Mouse (Mus musculus) lung, adult 2 months (tissue): ENCODE data around the gene Vmn1r54. TPM values are rescaled to one million over a fixed set of nuclear protein-coding genes. Genes with fewer than 3 reads are reported as not detected.
"Not testable (repeated sequence)": the region's sequence is repeated elsewhere in the genome, so short reads cannot be mapped to it uniquely, and the experiment has no call there.

Source experiments
- DNase-seq: peaks from one replicate; pipeline ENCODE4 v3.0.0; 2022
- H3K4me1 ChIP-seq: fragments of 200-500 bp; 2 replicates; pipeline ENCODE4 v1.6.1; 2011; ENCODE audit warnings: low read length; ENCODE audit not compliant: control insufficient read depth, insufficient read depth
- H3K4me3 ChIP-seq: fragments of 200-500 bp; replicated peaks from 2 replicates; pipeline ENCODE3; 2011; ENCODE audit warnings: low read depth, mild to moderate bottlenecking, control low read depth, low read length; ENCODE audit errors: extremely low read depth
- CTCF ChIP-seq: fragments of 200-500 bp; IDR thresholded peaks from 2 replicates; pipeline ENCODE4 v1.5.1; 2011; ENCODE audit warnings: mild to moderate bottlenecking, low read length, control low read depth; ENCODE audit not compliant: insufficient read depth
- POLR2A ChIP-seq: fragments of 200-500 bp; IDR thresholded peaks from 2 replicates; pipeline ENCODE4 v1.6.1; 2011; ENCODE audit warnings: low read depth, mild to moderate bottlenecking, control low read depth, low read length, borderline replicate concordance; ENCODE audit errors: extremely low read depth
- WGBS: fragments of 180-500 bp; shearing (Covaris S2); methylation state at CpG from one replicate; pipeline ENCODE4 v1.1.7; 2018; 5-methylcytosine and 5-hydroxymethylcytosine counted together
- polyA plus RNA-seq: library from polyadenylated mRNA; depleted of rRNA; stranded (reverse); fragments of >200 nt; gene quantifications from 2 replicates; pipeline ENCODE4 v1.2.3, GENCODE M21; 2012; rRNA removed

The Vmn1r54 gene
- not detected in 2 replicates for polyA plus RNA-seq

- DNase-seq: no peak
- H3K4me1 ChIP-seq: no peaks in the 10 kb centered on the region
- no peak for TF ChIP-seq CTCF
- H3K4me3 ChIP-seq: no peak within 1 kb of the TSS
- 64% methylated on average over 1 of the region's 1 CpGs for WGBS
Observed at GRCm38 (mm10) chr6:90246000-90246399, at the start of gene Vmn1r54. Vmn1r54 (plus strand) TSS chr6:90246300.

GRCm38 (mm10) chr6:90202493-90202892 lies 43.6 kb upstream of the Vmn1r54 start, which contains the start of gene V1ra8:
V1ra8 (plus strand) TSS chr6:90202793.
- H3K4me3 ChIP-seq, DNase-seq, H3K4me1 ChIP-seq: not testable (repeated sequence)
- 72% methylated on average over 2 of the region's 2 CpGs for WGBS

- WGBS: 84% methylated on average over 1 of the region's 1 CpGs
- DNase-seq: no peak
- Histone ChIP-seq H3K4me3 (no peak within 1 kb of the TSS), H3K4me1 (no peaks in the 10 kb centered on the region)
- no peak for TF ChIP-seq POLR2A
- TF ChIP-seq CTCF: no peak
Observed at GRCm38 (mm10) chr6:90224338-90224737, 21.8 kb upstream of the Vmn1r54 start, which contains the start of gene Vmn1r53. Vmn1r53 (minus strand) TSS chr6:90224438.

- not testable (repeated sequence) for H3K4me3 ChIP-seq, H3K4me1 ChIP-seq, DNase-seq
- WGBS: 82% methylated on average over 4 of the region's 4 CpGs
Observed at GRCm38 (mm10) chr6:90232114-90232513, 14.0 kb upstream of the Vmn1r54 start.

- Histone ChIP-seq H3K4me1 (no peaks in the 10 kb centered on the region), H3K4me3 (no peak overlapping the region)
- TF ChIP-seq POLR2A: no peak
- TF ChIP-seq CTCF: no peak
- 67% methylated on average over 27 of the region's 27 CpGs for WGBS
- DNase-seq: no peak
Observed at GRCm38 (mm10) chr6:90232681-90233080, 13.4 kb upstream of the Vmn1r54 start.

- WGBS: 77% methylated on average over 3 of the region's 3 CpGs
- no peak overlapping the region for H3K4me3 ChIP-seq
- DNase-seq: no peak
- H3K4me1 ChIP-seq: no peaks in the 10 kb centered on the region
- TF ChIP-seq CTCF (no peak), POLR2A (no peak)
Observed at GRCm38 (mm10) chr6:90244019-90244418, 2.1 kb upstream of the Vmn1r54 start.

- DNase-seq: no peak
- Histone ChIP-seq H3K4me3 (no peak overlapping the region), H3K4me1 (no peaks in the 10 kb centered on the region)
- TF ChIP-seq CTCF (no peak), POLR2A (no peak)
- 51% methylated on average over 12 of the region's 12 CpGs for WGBS
Observed at GRCm38 (mm10) chr6:90288265-90288664, 42.2 kb downstream of the Vmn1r54 start.

- Histone ChIP-seq H3K4me3 (no peak within 1 kb of the TSS), H3K4me1 (no peaks in the 10 kb centered on the region)
- no peak for DNase-seq
- 88% methylated on average over 1 of the region's 1 CpGs for WGBS
- TF ChIP-seq CTCF (no peak), POLR2A (no peak)
Observed at GRCm38 (mm10) chr6:90300919-90301318, 54.8 kb downstream of the Vmn1r54 start, which contains the start of gene BC048671. BC048671 (plus strand) TSS chr6:90301219.

GRCm38 (mm10) chr6:90306315-90306975 lies 60.3 kb downstream of the Vmn1r54 start:
- H3K4me3 ChIP-seq: no peak overlapping the region
- DNase-seq: no peak
- TF ChIP-seq CTCF (no peak), POLR2A (no peak)
- 76% methylated on average over 6 of the region's 6 CpGs for WGBS
- H3K4me1 ChIP-seq: no peaks in the 10 kb centered on the region

- TF ChIP-seq POLR2A: no peak
- 85% methylated on average over 87 of the region's 87 CpGs for WGBS
- no peak for DNase-seq
Observed at GRCm38 (mm10) chr6:90308839-90309778, 63.0 kb downstream of the Vmn1r54 start.

More at GRCm38 (mm10) chr6:90308839-90309778, 63.0 kb downstream of the Vmn1r54 start:
- Histone ChIP-seq H3K4me3 (no peak overlapping the region), H3K4me1 (no peaks in the 10 kb centered on the region)
